Mouse (Mus musculus): ENCODE results near the gene Tshz3.

The Tshz3 gene

DNA sequence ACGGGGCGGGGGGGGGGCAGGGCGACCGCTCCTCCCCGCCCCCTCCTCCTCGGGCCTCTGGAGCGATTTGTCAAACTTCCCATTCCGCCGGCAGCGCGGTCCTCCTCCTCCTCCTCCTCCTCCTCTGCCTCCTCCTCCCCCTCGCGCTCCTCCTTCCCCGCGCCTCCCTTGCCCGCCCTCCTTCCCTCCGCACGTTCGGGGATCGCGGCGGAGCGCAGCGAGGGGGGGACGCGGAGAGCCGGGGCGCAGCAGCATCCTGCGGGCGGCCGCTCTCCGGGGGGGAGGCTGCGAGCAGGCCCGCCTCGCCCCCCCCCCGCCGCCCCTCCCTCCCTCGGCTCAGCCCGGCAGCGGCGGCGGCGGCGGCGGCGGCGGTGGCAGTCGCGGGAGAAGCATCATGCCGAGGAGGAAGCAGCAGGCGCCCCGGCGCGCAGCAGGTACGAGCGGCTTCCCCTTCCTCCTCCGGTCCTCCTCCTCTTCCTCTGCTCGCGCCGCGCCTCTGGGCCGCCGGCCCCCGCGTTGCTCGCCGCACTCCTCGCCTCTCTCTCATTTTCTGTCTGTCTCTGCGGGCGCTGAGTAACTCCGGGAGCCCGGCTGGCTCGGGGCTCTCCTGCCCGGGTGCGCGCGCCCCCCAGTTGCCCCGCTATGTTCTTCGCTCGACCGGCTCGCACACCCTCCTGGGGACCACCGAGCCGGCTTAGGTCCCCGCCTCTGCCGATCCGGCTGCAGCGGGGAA, at the start of gene Tshz3:
Gene Tshz3 (plus strand): TSS at position 263 of the 733 bp plus-strand sequence.
- DNase-seq (ENCODE audit: low spot score): peak; percentile 40

DNA sequence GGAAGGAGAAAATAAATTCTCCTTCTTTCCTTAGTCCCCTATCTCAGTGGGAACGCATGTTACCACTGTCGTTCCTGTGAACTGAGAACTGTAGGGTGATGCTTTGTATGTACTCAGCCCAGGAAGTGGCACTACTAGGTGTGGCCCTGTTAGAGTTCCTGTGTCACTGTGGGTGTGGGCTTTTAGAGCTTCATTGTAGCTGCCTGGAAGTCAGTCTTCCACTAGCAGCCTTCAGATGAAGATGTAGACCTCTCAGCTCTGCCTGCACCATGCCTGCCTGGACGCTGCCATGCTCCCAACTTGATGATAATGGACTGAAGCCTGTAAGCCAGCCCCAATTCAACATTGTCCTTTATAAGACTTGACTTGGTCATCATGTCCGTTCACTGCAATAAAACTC, 42.0 kb upstream of the Tshz3 start:
- no peak for DNase-seq (ENCODE audit: low spot score)

DNA sequence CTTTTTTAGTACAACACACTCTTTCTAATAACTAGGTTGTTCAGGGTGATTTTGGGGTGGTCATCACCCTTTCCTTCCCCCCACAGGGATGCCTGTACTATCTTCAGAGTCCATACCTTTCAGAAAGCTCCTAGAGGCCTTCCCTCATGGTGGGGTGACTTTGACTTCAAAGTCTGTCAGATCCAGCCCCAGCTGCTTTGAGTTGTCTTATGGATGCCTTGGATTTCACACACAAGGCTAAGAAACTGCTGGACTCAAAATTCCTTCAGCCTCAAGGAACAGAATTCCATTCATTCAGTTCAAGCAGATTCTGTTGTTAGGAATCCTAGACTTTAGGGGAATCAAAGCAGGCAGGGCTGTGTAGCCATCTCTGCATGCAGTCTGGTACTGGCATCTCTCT, 41.5 kb upstream of the Tshz3 start:
- DNase-seq (ENCODE audit: low spot score): no peak

DNA sequence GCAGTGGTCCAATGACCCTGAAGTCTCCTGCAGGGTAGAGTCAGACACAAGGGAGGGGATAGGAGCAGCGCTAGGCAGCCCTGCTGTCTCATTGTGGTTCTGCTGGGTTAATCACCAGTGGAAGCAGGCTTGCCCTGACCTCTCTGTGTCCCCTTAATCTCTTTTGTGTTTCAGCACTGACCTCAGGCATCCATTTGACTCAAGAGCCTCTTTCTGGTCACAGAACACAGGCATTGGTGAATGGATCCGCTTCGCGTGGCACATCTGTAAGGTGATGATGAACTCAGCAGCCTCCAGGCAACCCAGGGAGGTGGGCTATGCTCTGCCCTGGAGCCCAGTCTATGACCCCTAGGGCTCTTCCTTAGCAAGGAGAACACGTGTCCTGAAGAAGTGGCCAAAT, 39.6 kb upstream of the Tshz3 start:
- DNase-seq (ENCODE audit: low spot score): no peak

DNA sequence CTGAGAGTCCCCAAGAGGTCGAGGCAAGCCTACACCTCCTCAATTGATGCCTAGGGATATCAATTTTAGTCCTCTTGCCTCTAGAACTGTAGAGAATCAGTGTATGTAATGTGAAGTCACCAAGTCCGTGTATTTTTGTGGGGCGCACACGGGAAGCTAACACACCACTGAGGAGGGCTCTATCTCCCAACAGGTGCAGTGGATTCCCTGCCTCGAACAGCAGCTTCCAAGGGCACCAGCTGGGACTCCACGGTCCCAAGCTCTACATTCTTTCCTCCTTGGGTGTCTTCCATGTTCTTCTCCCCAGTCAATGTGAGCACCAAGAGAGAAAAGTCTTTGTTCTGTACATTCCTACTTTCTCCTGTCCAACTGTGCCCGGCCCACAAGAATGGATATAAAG, 38.7 kb upstream of the Tshz3 start:
- DNase-seq (ENCODE audit: low spot score): no peak

DNA sequence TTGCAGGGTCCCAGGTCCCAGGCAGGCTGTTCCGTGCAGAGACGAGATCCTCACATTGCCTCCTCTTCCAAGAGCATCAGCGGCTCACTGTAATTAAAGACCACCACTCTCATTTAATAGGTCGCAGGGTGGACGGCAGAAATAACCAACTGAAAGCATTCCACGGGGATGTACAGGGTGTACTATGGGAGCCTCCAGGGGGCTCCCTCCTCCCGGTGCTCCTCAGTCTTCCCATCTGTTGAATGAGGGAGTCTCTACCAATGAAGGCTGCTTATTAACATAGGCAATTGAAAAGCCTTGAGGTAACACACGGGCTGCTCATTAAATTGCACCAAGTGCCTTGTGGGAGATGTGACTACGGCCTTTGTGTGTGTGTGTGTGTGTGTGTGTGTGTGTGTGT, 37.3 kb upstream of the Tshz3 start:
- no peak for DNase-seq (ENCODE audit: low spot score)

DNA sequence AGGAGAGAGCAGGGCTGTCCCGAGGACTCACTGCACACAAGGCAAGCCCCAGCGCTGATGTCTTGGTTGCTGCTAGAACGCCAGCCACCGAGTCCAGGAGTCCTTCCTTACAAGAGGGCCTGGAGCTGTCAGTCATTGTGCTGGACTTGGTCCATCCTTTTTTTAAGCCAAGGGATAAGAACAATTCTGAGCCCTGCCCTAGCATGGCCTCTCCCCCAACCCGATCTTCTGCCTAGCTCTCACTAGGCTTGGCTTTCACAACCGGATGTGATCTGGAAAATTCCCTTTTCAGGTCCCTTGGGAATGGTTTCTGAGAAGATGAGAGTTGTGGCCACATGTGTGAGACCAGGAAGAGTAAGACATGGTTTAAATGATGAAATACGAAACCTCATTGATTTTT, 34.5 kb upstream of the Tshz3 start:
- DNase-seq (ENCODE audit: low spot score): no peak

DNA sequence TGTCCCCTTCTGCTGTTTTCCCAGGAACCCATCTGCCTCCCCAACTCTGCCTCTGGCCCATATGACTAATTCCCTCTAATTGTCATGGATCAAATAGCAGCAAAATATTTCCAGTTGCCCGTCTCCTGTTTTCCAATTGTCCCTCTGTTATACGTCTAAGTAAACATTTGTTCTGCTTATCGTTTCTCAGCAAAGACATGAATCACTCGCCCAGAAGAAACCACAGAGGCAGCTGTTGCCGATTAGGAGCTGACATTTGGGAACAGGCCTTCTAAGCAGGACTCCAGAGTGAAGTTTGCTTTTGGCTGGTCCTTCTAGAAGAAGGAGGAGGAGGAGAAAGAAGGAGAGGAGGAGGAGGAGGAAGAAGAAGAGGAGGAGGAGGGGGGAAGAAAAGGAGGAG, 30.2 kb upstream of the Tshz3 start:
- no peak for DNase-seq (ENCODE audit: low spot score)

DNA sequence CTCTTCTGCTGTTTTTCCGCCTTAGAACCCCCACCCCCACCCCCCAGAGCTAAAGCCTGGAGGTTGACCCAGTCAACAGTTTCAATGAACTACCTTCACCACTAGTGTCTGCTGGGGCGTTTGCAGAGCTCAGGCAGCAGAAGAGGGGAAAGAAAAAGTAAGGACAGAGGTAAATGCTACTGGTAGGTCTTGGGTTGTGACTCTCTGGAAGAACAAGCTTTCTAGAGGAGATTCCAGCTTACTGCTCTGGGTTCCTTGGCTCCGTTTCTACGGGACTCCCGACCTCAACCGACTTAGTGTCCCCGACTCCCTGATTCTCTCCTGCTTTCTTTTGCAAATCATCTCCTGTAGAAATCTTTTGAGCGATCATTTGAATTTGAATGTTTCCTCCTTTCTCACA, 19.9 kb upstream of the Tshz3 start:
- DNase-seq (ENCODE audit: low spot score): no peak

DNA sequence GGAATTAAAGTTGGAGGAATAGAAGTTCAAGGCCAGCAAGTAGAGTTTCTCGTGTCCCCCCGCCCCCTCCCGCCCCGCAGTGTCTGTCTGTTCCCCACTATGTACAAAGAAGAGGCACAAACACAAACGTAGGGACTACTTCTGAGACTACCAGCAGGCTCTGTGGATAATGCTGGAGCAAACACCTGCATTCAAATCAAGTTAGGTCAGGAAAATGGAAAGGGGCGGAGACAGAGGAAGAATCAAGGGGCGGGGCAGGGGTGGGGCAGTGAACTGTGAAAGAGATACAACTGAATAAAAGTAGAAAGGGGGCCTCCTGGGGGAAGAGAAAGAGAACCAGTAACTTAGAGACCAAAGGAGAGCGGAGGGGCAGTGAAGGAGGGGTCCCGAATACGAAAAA, 19.4 kb upstream of the Tshz3 start:
- no peak for DNase-seq (ENCODE audit: low spot score)

DNA sequence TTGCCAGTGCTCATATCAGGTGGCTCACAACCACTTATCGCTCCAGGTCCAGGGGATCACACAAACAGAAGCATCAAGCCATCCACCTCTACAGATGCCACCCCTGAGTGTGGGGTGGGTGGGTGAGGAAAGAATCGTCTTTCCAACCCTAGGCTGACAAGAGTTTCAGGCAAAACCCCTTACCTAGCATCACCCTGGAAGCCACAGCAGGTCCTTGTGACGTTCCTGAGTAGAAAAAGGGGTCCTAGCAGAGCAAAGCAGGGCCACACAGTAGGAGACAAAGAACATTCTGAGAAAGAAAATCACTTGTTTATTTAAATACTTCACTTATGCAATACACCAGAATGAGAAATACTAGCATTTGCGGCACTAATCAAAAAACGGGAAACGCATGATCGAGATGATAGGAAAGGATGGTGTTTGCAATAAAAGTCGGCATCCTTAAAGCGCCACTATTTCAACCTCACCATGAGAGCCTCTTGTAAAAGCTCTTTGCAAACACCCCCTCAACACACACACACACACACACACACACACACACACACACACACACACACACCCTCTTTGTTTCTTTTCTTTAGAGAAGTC, 18.8 kb upstream of the Tshz3 start:
- DNase-seq (ENCODE audit: low spot score): no peak

DNA sequence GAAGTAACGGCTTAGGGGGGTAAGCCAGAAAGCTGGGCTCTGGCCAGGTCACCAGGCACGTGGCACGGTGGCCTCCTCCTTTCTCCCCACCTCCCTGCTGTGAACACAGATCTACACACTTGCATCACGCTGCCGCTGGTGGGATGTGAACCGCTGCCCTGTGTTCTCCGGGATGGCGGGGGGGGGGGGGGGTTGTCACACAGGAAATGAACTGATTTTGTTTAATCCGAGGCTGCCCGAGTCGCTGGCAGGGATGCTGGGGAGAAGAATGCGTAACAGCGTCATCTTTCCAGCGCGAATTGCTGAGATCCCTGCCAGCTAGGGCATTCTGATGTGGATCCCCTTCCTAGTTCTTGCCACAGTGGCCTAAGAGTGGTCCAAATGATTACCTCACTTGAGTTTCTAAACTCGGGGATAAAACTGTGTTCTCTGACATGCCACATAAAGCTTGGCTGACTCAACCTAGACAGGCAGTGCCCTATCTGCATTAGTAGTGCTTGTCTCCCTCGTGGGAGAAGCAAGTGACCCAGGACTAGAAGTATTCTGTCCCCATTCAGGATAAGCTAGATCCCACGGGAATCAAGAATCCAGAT, 18.0 kb upstream of the Tshz3 start:
- DNase-seq (ENCODE audit: low spot score): no peak

DNA sequence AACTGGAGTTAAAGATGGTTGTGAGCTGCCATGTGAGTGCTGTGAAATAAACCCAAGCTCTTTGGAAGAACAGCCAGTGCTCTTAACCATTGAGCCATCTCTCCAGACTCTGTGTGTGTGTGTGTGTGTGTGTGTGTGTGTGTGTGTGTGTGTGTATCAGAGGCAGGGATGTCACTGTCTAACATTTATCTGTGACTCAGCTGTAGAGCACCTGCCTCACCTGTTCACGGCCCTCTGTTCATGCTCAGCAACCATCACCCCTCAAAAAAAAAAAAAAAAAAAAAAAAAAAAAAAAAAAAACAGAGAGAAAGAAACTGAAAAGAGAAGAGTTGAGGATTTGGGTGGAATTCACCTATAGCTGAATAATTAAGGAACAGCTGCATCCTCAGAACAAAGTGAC, 10.4 kb upstream of the Tshz3 start:
- no peak for DNase-seq (ENCODE audit: low spot score)

DNA sequence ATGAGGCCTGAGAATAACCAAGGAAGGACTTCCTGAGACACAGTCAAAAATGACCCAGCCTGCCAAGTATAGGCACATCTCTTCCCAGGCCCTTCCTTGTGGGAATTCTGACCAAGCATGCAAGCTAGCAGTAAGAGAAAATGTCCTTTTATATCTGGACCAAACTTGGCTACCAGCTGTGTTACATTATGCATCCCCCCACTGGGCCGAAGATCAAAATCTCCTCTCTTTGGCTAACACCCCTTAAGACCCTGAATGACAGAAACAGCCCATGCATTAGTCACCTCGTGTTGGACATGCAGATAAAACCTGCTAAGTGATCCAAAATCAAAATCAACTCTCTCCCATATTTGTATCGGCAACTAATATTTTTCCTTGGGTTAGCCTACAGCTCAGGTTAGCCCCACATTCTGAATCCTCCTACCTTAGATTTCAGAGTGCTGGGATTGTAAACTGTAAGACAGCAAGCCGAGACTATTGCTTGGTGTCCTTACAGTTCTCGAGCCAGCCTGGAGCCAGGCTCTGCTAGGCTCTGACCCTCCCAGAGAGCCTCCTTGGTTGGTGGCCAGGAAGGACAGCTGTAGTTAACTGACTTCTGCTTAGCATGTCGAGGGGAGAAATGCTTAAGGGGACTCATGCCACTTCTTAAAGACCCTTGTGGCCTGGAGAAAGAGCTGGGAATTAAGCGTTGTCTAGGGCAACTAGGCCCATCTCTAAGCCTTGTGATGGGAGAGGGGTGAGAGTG, 8.7 kb upstream of the Tshz3 start:
- DNase-seq (ENCODE audit: low spot score): no peak

DNA sequence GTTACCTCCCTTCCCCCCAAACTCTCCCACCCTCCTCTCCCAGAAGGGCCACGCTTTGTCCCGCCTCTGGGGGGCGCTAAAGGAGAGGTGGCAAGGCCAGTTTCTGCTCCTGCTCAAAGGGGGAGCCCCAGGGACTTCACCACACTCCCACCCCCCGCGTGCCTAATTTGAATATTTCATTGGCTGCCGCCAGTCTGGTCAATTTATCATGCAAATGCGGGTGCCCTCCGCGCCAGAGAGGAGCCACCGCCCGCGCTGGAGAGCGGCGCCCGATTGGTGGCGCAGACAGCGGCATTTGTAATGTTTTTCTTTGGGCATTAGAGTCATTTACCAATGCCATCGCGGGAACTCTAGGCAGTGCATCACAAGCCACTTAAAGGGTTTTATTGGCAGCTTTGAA, 7.4 kb upstream of the Tshz3 start:
- DNase-seq (ENCODE audit: low spot score): no peak

DNA sequence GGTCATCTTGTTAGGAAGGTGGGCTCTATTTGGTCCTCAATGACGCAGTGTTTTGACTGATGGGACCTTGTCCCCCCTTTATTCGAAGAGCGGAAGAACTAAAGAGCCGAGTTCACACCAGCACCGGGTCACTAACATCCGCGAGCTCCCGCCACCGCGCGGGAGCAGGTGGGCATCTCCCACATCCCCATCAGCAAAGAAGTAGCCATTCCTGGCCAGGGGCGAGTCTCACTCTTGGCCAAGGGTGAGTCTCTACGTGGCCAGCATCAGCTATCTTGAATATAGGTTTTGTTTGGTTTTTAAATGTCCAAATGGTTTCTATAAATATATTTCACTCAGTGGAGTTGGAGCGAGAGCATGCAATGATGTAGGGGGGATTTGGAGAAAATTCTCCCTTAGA, 6.3 kb upstream of the Tshz3 start:
- no peak for DNase-seq (ENCODE audit: low spot score)

DNA sequence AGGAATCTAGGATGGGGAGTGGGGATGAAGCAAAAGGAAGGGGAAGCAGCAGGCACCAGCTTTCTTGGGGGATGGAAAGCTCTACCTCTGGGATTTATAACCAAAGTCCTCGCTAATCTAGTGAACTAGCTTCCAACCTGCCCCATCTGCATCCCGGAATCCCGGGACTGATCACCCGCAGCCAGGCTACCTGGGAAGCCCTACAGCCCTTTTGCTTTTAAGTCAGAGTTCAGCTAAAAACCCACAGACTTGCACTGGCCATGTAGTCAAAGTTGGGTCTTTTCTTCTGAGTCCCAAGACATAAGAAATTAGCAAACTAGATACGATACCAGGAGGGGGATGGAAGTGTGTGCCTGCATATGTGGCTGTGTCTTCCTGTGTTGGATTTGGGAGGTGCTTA, 5.5 kb upstream of the Tshz3 start:
- no peak for DNase-seq (ENCODE audit: low spot score)

DNA sequence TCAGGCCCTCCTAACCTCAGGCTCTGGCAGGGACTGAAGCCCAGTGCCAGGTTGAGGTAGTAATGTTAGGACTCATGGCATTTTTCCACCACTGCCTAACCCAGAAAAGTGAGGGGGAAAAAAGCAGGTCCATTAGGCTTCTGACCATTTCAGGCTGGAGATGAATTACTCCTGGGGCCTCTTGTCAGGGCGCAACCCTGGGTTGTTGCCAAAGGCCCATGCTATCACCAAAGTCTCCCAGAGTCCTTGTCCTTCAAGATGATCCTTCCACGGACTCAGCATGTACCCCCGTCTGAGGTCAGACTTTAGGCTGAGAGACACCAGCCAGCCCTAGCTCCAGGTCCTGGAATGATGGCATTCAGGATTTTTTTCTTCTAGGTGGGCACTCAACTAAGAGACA, 4.8 kb upstream of the Tshz3 start:
- no peak for DNase-seq (ENCODE audit: low spot score)

DNA sequence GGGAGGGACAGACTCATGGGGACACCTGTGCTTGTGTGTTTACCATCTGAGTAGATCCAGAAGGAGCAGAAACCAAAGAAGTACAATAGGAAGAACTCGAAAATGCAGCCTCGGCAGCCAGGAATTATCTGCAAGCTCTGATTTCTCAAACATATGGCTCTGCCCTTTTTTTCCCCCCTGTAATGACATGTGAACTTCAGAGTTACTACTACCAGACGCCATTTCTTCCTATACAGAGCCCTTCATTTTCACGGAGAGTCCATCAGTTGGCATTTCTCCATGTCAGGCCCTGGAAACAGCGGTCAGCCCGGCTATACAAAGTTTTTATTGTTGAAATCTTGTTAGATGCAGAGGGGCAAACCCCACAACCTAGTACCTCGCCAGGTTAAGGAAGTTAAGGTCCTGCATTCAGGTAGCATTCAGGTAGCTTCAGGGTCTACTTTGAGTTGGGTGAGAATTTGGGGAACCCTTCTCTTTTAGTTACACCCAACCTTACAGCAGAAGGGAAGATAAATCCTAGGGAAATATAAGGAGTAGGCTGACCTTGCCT, 3.2 kb upstream of the Tshz3 start:
- DNase-seq (ENCODE audit: low spot score): no peak

DNA sequence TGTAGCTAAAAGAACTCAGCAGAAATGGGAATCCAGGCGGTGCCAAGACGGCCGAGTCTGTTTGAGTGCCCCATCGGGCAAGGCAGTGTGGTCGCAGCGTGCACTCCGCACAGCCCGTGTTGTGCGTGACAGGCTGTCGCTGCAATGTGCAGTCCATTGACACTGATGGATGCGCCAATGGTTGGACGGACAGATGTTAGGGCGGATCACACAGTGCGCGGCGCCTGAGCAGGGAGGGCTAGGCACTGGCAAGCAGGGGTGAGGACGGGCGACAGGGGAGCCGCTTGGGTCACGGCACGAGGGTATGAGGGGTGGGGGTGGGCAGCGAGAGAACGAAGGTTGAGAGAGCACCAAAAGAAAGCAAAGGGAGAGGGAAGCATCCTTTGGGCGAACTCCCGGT, 2.6 kb upstream of the Tshz3 start:
- no peak for DNase-seq (ENCODE audit: low spot score)

DNA sequence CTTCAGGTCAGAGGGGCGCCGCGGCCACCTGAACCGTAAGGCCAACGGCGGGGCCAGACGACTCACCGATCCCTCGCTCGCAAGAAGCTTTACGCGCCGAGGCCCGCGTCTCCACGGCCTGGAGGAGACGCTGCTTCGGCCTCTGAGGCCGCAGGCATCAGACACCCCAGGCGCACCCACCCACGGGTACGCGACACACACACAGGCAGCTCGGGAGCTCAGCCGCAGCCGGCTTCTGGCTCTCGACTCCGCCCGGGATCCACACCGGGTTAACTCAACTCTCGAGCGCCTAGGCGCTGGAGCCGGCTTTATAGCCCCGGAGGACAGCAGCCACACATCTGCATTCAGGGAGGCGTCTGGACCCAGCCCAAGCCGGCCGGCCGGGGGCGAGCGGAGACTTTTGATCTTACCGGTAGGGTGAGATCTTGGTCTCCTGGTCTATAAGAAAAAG, 2.1 kb upstream of the Tshz3 start:
- DNase-seq (ENCODE audit: low spot score): peak; percentile 49

DNA sequence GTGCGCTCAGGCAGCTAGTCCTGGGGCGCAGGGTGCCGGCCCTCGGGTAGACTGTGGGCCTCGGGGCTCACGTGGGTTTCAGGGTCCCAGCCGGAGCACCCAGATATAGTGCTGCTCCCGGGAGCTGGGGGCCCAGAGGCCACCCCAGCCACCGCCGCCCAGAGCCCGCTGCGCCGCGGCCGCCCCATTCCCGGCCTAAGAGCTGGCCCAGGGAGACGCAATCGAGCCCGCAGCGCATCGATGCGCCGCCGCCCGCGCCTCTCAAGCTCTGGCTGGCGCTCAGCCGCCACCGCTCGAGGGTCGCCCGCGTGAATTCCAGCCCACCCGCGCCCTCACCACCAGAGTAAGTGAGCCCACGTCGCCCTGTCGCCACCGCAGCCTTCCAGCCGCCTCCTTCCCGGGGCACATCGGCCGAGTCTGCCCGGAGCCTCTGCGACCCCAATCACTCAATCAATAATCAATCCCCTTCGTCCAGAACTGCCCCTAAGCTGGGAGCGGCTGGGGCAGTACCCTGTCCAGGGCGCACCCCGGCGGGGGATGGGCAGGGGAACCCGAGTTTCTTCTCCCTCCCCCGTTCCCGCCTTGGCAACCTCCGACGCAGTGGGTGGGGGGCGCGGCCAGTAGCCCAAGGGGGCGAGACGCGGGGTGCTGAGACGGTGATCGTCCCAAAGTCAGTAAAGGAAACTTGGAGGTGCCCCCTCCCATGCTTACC, 1.4 kb upstream of the Tshz3 start:
- DNase-seq (ENCODE audit: low spot score): peak; percentile 47
